Mouse (Mus musculus) urinary bladder, postnatal 36 days (tissue): Measurements from ENCODE around the gene Gm20388.

ENCODE experiments used
- DNase-seq, 2 experiments: peaks; one replicate each; pipeline ENCODE4 v3.0.0; 2022; ENCODE audit warnings: low spot score in 2 of 2, mixed read lengths in 1 of 2

The Gm20388 gene

GRCm38 (mm10) chr8:121881921-121882320 is 1971.3 kb downstream of the Gm20388 start:
- no peak for DNase-seq

- no peak for DNase-seq
Measured at GRCm38 (mm10) chr8:121884181-121884580, 1973.5 kb downstream of the Gm20388 start.

- no peak for DNase-seq
Measured at GRCm38 (mm10) chr8:121885001-121885400, 1974.4 kb downstream of the Gm20388 start.

- DNase-seq = no peak
Measured at GRCm38 (mm10) chr8:121885433-121885832, 1974.8 kb downstream of the Gm20388 start.

GRCm38 (mm10) chr8:121887547-121887946 is 1976.9 kb downstream of the Gm20388 start:
- no peak for DNase-seq

DNA sequence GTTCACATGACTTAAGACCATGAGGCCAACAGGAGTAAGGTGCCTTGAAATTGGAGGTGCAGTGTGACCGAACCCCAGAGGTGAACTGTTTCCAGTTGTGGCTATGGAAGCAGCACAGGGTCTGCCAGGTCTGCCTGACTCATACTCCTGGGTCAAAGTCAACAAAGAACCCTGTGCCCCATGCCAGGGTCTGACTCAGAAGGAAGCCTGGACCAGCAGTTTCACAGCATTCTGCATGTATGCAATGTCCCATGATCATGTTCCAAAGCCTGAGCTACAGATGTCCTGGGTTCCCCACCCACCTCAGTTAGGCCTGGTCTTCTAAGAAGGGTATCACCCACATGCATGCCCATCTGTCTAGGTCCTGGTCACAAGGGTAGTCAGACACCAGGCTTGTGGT is 1978.7 kb downstream of the Gm20388 start:
- no peak for DNase-seq

DNA sequence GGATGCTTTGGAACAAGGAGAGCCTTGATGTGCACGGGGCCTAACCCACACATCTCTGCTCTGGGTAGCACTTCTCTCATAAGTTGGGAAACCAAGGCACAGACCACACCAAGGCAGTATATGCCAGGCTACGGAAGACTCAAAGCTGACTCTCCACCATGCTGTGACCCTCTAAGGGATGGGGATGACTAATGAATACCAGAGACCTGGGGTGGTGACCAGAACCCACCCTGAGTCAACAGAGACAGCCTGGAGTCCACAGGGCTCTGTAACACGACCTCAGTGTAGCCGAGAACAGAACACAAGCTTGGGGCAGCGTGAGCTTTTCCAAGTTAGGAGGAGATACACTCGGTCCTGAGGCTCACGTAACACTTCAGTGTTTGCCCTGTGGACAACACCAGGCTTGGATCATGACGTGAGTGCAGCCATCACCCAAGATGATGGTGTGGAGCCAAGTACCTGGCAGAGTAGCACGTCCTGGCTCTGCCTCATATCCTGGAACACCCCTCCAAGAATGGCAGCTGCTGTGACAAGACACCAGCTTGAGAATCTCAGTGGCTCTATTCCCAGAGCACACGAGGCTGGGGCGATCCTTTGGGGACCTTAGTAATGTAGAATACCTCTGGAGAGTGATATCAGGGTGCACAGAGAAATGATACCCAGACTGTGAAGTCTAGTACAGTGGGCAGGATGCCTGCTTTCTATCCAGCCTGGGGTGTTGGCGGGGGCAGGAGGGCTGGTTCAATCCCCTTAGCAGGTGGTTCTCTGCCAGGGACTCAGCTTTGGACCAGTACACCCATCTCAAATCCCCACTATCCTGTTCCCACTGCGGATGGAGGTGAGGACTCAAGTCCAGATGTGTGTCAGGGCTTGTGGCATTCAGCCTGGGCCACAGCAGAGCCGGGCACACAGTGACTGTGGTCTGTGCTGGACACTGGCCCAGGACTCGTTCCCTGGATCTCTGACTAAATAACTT is 1979.5 kb downstream of the Gm20388 start:
- DNase-seq = no peak

DNA sequence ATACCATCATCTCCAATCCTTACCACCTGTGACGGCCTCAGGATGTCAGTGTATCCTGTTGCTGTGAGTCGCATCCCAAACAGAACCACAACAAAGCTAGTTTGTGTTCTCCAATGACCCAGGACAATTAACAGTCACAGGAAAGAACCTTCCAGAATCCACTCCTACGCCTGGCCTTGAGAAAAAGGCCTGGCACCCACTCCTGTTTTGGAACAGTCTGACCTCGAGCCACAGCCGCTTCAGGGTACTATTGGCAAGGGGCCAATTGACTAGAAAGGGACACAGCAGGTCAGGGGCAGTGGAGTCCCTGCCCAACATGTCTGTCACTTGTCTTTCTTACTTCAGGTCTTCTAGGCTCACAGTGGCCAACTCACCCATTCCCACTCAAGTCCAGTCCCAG is 1982.2 kb downstream of the Gm20388 start:
- no peak for DNase-seq

- no peak for DNase-seq
Measured at GRCm38 (mm10) chr8:121895910-121896309, 1985.3 kb downstream of the Gm20388 start.

- no peak for DNase-seq
Measured at GRCm38 (mm10) chr8:121896476-121897145, 1986.0 kb downstream of the Gm20388 start.

DNA sequence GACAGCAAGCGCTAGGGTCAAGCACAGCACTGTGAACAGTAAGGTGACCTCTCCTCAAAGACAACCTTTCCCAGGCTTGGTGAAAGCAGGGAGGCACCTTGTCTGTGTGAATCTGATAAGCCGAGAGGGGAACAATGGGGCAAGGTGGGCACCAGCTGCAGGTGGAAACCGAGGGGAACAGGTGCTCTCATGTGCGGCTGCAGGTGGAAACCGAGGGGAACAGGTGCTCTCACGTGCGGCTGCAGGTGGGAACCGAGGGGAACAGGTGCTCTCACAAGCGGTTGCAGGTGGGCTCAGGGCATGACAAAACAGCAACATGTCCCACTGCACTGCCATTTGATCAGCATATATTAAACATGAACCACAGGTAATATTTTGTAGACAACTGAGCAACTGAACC is 1986.6 kb downstream of the Gm20388 start:
- no peak for DNase-seq

DNA sequence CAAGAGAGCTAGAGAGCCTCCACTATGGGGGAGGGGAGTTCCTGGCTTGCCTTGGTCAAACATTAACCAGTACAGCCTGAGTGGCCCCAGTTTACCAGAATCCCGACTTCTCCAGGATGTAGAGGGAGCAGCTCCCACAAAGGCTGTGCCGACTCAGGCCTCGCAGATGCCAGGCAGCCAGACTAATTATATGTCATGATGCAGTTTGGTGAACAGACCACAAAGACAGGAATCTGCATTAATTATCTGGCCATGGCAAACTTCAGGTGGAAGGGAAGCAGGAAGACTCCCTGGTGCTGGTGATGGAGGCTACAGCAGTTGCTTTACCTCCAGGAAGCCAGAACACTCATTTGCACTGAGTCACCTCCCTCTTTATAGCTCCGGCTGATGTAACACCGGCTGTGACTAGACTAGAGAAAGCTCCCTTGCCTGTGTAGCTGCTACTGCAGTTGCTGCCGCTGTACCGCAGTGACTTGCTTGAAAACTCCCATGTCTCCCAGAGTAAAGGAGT is 1987.3 kb downstream of the Gm20388 start:
- DNase-seq = peak in 1 of 2 experiments; percentile 12

- DNase-seq = peak; percentile 73 to 87
Measured at GRCm38 (mm10) chr8:121898401-121898931, 1987.8 kb downstream of the Gm20388 start.

- no peak for DNase-seq
Measured at GRCm38 (mm10) chr8:121899180-121900044, 1988.8 kb downstream of the Gm20388 start.

GRCm38 (mm10) chr8:121901498-121902236 is 1991.0 kb downstream of the Gm20388 start:
- peak in 1 of 2 experiments; percentile 18 for DNase-seq

- DNase-seq = no peak
Measured at GRCm38 (mm10) chr8:121903977-121904376, 1993.3 kb downstream of the Gm20388 start.

DNA sequence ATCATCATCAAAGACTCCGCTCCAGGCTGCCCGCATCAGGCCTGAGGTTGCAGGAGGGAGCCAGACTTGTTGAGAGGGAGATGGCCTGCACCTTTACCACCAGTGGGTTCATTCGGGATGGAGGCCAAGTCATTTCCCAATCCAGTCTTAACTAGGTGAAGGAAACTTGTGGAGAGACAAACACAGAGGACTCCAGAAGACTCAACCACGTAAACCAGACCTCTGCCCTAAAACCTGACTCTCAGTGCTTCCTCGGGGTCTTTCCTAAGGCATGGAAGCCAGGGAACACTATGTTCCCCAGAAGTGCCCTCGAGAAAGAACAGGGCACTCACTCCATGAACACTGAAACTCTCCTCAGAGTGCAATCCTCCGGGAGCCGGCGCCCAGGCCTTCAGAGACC is 1994.4 kb downstream of the Gm20388 start:
- no peak for DNase-seq

DNA sequence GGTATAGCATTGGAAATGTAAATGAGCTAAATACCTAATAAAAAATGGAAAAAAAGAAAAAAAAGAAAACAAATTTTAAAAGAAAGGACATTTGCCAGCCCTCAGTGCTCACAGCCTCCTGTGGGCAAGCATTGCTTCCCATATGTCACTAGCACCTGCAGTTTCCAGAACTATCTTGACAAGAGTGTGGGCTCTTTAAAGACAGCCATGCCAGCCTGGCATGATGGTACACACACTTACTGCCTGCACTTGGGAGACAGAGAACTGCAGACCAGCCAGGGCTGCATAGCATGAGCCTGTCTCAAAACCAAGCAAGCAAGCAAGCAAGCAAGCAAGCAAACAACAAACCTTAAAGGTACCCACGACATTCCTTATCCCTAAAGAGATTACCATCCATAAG is 1994.8 kb downstream of the Gm20388 start:
- DNase-seq = no peak

GRCm38 (mm10) chr8:121905864-121906263 is 1995.2 kb downstream of the Gm20388 start:
- DNase-seq = no peak
